Mouse (Mus musculus) liver, embryonic 14.5 days (tissue): ENCODE measurements at regions not wholly inside any gene's neighbourhood (a gene's known extent, or its start where the extent isn't known, plus 50 kb on each side); places are given as distances from the start of the nearest gene placed in this dataset.

Experiments used
- CTCF ChIP-seq: IDR thresholded peaks from 2 replicates; pipeline ENCODE4 v1.5.1; 2016; ENCODE audit warnings: antibody characterized with exemption, low read depth, control low read depth
- EP300 ChIP-seq: IDR thresholded peaks from 2 replicates; pipeline ENCODE4 v1.6.1; 2016; ENCODE audit warnings: antibody characterized with exemption, low read depth

- TF ChIP-seq CTCF: no peak
- TF ChIP-seq EP300: no peak
These were observed 102.9 kb upstream of the Mylip start for GRCm38 (mm10) chr13:45286651-45287050.
